Mouse (Mus musculus): ENCODE data around the gene Ptpn4. TPM values are rescaled to one million over a fixed set of nuclear protein-coding genes. Genes with fewer than 3 reads are reported as not detected.

The Ptpn4 gene
- 4.4 and 6.5 TPM in 2 replicates for polyA plus RNA-seq (2015; fragmentation: Nextera tagmentation; extraction: Ambion mirVana)

DNA sequence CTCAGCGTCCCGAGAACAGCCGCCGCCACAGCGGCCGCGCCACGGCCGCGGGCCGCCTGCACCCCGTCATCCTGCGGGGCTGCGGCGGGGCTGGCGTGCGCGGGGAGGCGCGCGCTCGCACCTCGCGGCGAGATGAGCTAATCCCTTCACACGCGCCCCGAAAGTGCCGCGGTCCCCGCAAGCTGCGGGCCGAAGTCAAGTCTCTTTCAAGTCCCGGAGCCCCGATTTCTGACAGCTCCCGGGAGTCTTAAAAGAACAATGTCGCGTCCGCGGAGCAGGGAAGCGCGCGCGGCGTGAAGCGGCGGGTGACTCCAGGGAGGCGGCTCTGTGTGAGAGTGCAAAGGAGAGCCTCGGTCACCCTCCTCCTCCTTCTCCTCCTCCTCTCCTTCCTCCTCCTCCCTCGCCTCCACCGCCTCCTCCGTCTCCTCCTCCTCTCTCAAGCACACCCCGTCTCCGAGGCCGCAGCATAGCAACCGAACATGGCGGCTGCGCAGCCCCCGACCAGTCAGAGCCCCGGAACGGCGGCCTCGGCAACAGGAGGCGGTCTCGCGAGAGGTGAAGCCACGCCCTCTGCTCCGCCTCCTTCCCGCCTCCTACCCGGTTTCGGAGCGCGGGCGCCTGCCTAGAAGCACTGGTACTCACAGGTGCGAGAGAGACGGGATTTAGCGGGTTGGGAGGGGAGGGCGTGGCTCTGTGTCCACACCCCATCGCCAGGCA lies at the start of gene Ptpn4:
TSS of gene Ptpn4 (minus strand) at position 579 of the 717 bp plus-strand sequence.
- H3K27me3 ChIP-seq (ENCODE audit: control insufficient read depth, insufficient read depth, low read depth, low read length) = no peaks in the 10 kb centered on the region
- H3K27ac ChIP-seq (ENCODE audit: low read length) = peak within 1 kb of the TSS; percentile 90
- no peaks in the 10 kb centered on the region for H3K36me3 ChIP-seq (ENCODE audit: control insufficient read depth, insufficient read depth, low read length)
- under 1% methylated on average over 72 of the region's 79 CpGs for WGBS
- peak within 1 kb of the TSS; percentile 80 for H3K4me2 ChIP-seq (ENCODE audit: low read depth, low read length)
- H3K9me3 ChIP-seq (ENCODE audit: control insufficient read depth, low read length) = no peaks in the 10 kb centered on the region
- ATAC-seq (ENCODE audit: low read depth) = peak; percentile 100
- peak within 1 kb of the TSS; percentile 91 for H3K4me3 ChIP-seq (ENCODE audit: low read length)
- H3K9ac ChIP-seq (ENCODE audit: low read length) = peak within 1 kb of the TSS; percentile 87
- peaks cover 9% of the 10 kb centered on the region; the same call in 1 of the 2 replicates for H3K4me1 ChIP-seq (replicated peaks; ENCODE audit: control insufficient read depth, insufficient read depth, low read length)

- WGBS = 30% methylated on average over 7 of the region's 7 CpGs
- Histone ChIP-seq H3K9me3 (ENCODE audit: control insufficient read depth, low read length) (no peaks in the 10 kb centered on the region), H3K9ac (ENCODE audit: low read length) (no peak overlapping the region), H3K4me1 (replicated peaks; ENCODE audit: control insufficient read depth, insufficient read depth, low read length) (peaks cover 8% of the 10 kb centered on the region; the same call in 1 of the 2 replicates), H3K4me2 (ENCODE audit: low read depth, low read length) (no peak overlapping the region), H3K36me3 (ENCODE audit: control insufficient read depth, insufficient read depth, low read length) (no peaks in the 10 kb centered on the region), H3K27ac (ENCODE audit: low read length) (peak overlapping the region; percentile 53), H3K4me3 (ENCODE audit: low read length) (no peak overlapping the region), H3K27me3 (ENCODE audit: control insufficient read depth, insufficient read depth, low read depth, low read length) (no peaks in the 10 kb centered on the region)
- peak; percentile 70 for ATAC-seq (ENCODE audit: low read depth)
These were observed 48.9 kb upstream of the Ptpn4 start for GRCm38 (mm10) chr1:119886320-119886719.

DNA sequence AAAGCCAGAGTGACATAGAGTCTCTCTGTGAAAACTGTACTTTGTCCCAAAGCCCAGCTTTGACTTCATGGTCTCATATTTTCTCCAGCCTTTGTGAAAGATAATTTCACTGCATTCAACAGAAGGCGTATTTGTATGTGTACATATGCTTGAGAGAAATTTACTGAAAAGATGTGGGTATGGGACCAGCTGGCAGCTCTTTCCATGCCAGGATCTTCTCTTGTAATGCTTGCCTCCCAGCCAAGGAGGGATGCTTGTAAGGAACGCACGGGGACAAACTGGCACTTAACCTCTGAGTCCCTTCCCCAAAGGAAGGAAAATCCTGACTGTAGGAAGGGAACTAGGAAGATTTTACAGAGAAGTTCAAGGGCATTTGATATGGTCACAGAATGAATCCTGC lies 46.9 kb upstream of the Ptpn4 start:
- no peak overlapping the region for H3K27ac ChIP-seq (ENCODE audit: low read length)
- 79% methylated on average over 3 of the region's 3 CpGs for WGBS

DNA sequence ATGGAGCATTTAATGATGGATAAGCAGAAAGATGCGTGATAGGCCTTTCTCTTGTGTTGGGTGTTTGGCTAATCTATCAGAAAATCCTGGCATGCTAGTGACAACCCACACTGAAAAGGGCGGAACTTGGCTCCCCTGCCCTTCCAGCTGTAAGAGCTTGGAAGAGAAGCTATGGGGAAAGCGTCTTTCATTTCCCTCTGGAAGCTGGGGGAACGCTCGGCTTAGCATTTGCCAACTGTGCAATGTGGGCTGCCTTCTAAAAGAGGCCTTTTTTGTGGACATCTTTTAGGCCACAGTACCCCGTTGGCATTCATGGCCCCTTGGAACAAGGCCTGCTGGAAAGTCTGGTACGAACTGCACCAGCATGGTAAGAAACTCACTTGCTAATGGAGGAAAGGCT lies 41.5 kb upstream of the Ptpn4 start:
- H3K27me3 ChIP-seq (ENCODE audit: control insufficient read depth, insufficient read depth, low read depth, low read length) = no peaks in the 10 kb centered on the region
- H3K27ac ChIP-seq (ENCODE audit: low read length) = peak overlapping the region; percentile 31
- H3K36me3 ChIP-seq (ENCODE audit: control insufficient read depth, insufficient read depth, low read length) = no peaks in the 10 kb centered on the region
- no peak overlapping the region for H3K9ac ChIP-seq (ENCODE audit: low read length)
- 49% methylated on average over 7 of the region's 7 CpGs for WGBS
- peaks cover 4% of the 10 kb centered on the region; the same call in 1 of the 2 replicates for H3K4me1 ChIP-seq (replicated peaks; ENCODE audit: control insufficient read depth, insufficient read depth, low read length)
- peak; percentile 57; the same call in 1 of the 2 replicates for ATAC-seq (ENCODE audit: low read depth)
- H3K4me2 ChIP-seq (ENCODE audit: low read depth, low read length) = no peak overlapping the region
- H3K4me3 ChIP-seq (ENCODE audit: low read length) = no peak overlapping the region
- H3K9me3 ChIP-seq (ENCODE audit: control insufficient read depth, low read length) = no peaks in the 10 kb centered on the region

More for the DNA sequence above, 46.9 kb upstream of the Ptpn4 start:
- H3K4me2 ChIP-seq (ENCODE audit: low read depth, low read length) = no peak overlapping the region
- H3K36me3 ChIP-seq (ENCODE audit: control insufficient read depth, insufficient read depth, low read length) = no peaks in the 10 kb centered on the region
- no peaks in the 10 kb centered on the region for H3K27me3 ChIP-seq (ENCODE audit: control insufficient read depth, insufficient read depth, low read depth, low read length)
- no peak overlapping the region for H3K9ac ChIP-seq (ENCODE audit: low read length)
- no peak for ATAC-seq (ENCODE audit: low read depth)
- H3K4me1 ChIP-seq (replicated peaks; ENCODE audit: control insufficient read depth, insufficient read depth, low read length) = peaks cover 8% of the 10 kb centered on the region; the same call in 1 of the 2 replicates
- H3K9me3 ChIP-seq (ENCODE audit: control insufficient read depth, low read length) = no peaks in the 10 kb centered on the region
- H3K4me3 ChIP-seq (ENCODE audit: low read length) = no peak overlapping the region

DNA sequence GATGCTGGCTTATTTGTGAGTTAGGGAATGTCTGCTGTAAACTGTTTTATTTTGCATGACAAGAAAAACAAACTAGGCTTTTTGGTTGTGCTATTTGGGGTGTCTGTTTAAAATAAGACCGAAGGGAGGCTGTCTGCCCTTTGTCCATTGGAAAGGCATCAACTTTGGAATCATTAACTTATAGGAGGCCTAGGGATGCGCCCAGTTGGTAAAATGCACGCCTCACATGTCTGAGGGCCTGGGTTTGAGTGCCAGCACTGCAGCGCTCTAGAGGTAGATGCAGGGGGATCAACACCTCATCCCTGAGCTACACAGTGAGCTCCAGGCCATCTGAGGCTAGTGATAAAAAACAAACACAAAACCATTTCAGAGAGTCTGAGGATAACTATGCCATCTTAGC lies 40.1 kb upstream of the Ptpn4 start:
- Histone ChIP-seq H3K4me3 (ENCODE audit: low read length) (no peak overlapping the region), H3K9me3 (ENCODE audit: control insufficient read depth, low read length) (no peaks in the 10 kb centered on the region), H3K4me1 (replicated peaks; ENCODE audit: control insufficient read depth, insufficient read depth, low read length) (peaks cover 4% of the 10 kb centered on the region; the same call in 1 of the 2 replicates), H3K4me2 (ENCODE audit: low read depth, low read length) (no peak overlapping the region), H3K27me3 (ENCODE audit: control insufficient read depth, insufficient read depth, low read depth, low read length) (no peaks in the 10 kb centered on the region), H3K36me3 (ENCODE audit: control insufficient read depth, insufficient read depth, low read length) (no peaks in the 10 kb centered on the region), H3K9ac (ENCODE audit: low read length) (no peak overlapping the region), H3K27ac (ENCODE audit: low read length) (no peak overlapping the region)
- ATAC-seq (ENCODE audit: low read depth) = no peak; the same call in 1 of the 2 replicates
- WGBS = 77% methylated on average over 4 of the region's 4 CpGs

GRCm38 (mm10) chr1:119868395-119869161 lies 31.2 kb upstream of the Ptpn4 start:
- Histone ChIP-seq H3K4me3 (ENCODE audit: low read length) (no peak overlapping the region), H3K4me2 (ENCODE audit: low read depth, low read length) (no peak overlapping the region), H3K9me3 (ENCODE audit: control insufficient read depth, low read length) (no peaks in the 10 kb centered on the region), H3K4me1 (replicated peaks; ENCODE audit: control insufficient read depth, insufficient read depth, low read length) (no peaks in the 10 kb centered on the region), H3K9ac (ENCODE audit: low read length) (no peak overlapping the region), H3K27ac (ENCODE audit: low read length) (peak overlapping the region; percentile 19), H3K27me3 (ENCODE audit: control insufficient read depth, insufficient read depth, low read depth, low read length) (no peaks in the 10 kb centered on the region), H3K36me3 (ENCODE audit: control insufficient read depth, insufficient read depth, low read length) (no peaks in the 10 kb centered on the region)
- WGBS = 58% methylated on average over 13 of the region's 13 CpGs
- peak; percentile 79 for ATAC-seq (ENCODE audit: low read depth)

DNA sequence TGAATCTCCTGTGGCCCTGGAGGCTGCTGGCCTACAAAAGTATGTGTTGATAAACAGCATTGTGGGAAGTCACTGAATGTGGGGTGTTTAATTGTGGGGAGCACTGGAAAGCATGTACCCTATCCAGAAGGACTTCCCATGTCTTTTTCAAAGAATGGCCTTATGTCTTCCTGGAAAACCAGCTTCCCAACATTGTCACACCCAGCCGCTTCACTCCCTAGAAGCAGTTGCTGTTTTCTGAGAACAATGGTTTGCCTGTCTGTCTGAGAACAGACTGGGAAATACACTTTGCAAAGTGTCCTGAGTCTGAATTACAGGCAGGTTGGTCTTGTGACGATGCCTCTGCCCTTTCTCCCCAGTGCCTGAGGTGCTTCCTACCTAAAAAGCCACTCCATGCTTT lies 29.9 kb upstream of the Ptpn4 start:
- Histone ChIP-seq H3K4me2 (ENCODE audit: low read depth, low read length) (no peak overlapping the region), H3K4me1 (replicated peaks; ENCODE audit: control insufficient read depth, insufficient read depth, low read length) (no peaks in the 10 kb centered on the region), H3K9ac (ENCODE audit: low read length) (no peak overlapping the region), H3K4me3 (ENCODE audit: low read length) (no peak overlapping the region), H3K27me3 (ENCODE audit: control insufficient read depth, insufficient read depth, low read depth, low read length) (no peaks in the 10 kb centered on the region), H3K36me3 (ENCODE audit: control insufficient read depth, insufficient read depth, low read length) (no peaks in the 10 kb centered on the region), H3K27ac (ENCODE audit: low read length) (peak overlapping the region; percentile 46), H3K9me3 (ENCODE audit: control insufficient read depth, low read length) (no peaks in the 10 kb centered on the region)
- no peak for ATAC-seq (ENCODE audit: low read depth)
- 40% methylated on average over 2 of the region's 2 CpGs for WGBS

- H3K9me3 ChIP-seq (ENCODE audit: control insufficient read depth, low read length) = no peaks in the 10 kb centered on the region
These were observed 27.9 kb upstream of the Ptpn4 start for GRCm38 (mm10) chr1:119865311-119865710.

More at GRCm38 (mm10) chr1:119865311-119865710, 27.9 kb upstream of the Ptpn4 start:
- Histone ChIP-seq H3K27ac (ENCODE audit: low read length) (no peak overlapping the region), H3K9ac (ENCODE audit: low read length) (no peak overlapping the region), H3K36me3 (ENCODE audit: control insufficient read depth, insufficient read depth, low read length) (no peaks in the 10 kb centered on the region), H3K4me2 (ENCODE audit: low read depth, low read length) (no peak overlapping the region), H3K4me3 (ENCODE audit: low read length) (no peak overlapping the region), H3K4me1 (replicated peaks; ENCODE audit: control insufficient read depth, insufficient read depth, low read length) (no peaks in the 10 kb centered on the region), H3K27me3 (ENCODE audit: control insufficient read depth, insufficient read depth, low read depth, low read length) (no peaks in the 10 kb centered on the region)
- 73% methylated on average over 6 of the region's 6 CpGs for WGBS
- ATAC-seq (ENCODE audit: low read depth) = no peak
